Mouse (Mus musculus): ENCODE data around the gene Atp1a4. TPM values are rescaled to one million over a fixed set of nuclear protein-coding genes. Genes with fewer than 3 reads are reported as not detected.

Atp1a4 gene
- polyA plus RNA-seq, 1 experiment from 2014 or later = not detected

DNA sequence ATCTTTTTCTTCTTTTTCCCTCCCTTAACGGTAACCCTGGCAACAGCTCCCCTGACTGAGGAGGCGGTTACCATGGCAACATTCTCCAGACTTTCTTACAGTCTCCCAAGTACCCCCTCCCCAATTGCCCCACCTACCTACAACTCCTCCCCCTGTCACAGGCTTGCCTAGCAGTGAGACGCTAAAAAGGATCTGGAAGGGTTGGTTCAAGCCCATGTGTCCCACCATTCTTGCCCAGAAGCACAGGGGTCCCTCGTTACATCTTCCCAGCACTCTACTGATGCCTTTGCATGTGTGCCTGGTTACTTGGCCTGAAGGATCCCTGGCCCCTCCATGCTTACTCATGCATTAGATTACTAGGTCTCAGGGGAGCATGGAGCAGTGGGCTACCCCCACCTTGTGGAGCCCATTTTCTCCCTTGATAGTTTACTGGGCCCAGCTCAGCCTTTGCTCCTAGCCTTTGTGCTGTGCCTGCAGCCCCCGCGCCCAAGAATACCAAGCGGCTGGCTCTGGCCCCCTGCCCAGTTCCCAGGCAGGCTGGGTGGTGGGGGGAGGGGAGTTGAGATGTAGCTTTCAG lies 57.3 kb downstream of the Atp1a4 start:
- Histone ChIP-seq H3K27me3 (ENCODE audit: control insufficient read depth, insufficient read depth, low read length) (no peaks in the 10 kb centered on the region), H3K9ac (ENCODE audit: low read length) (no peak overlapping the region), H3K4me3 (ENCODE audit: low read depth, low read length) (no peak overlapping the region), H3K27ac (replicated peaks; ENCODE audit: low read depth, low read length) (no peak overlapping the region), H3K36me3 (ENCODE audit: control insufficient read depth, insufficient read depth, low read length) (peaks cover 17% of the 10 kb centered on the region), H3K4me1 (ENCODE audit: control insufficient read depth, insufficient read depth, low read length) (peaks cover 44% of the 10 kb centered on the region), H3K9me3 (ENCODE audit: control insufficient read depth, low read length) (no peaks in the 10 kb centered on the region), H3K4me2 (ENCODE audit: low read depth, severe bottlenecking) (no peak overlapping the region)
- DNase-seq (ENCODE audit: low spot score) = no peak
- ATAC-seq (ENCODE audit: insufficient number of reproducible peaks, low FRiP score, low TSS enrichment, low read depth) = no peak
- 55% methylated on average over 7 of the region's 7 CpGs for WGBS

DNA sequence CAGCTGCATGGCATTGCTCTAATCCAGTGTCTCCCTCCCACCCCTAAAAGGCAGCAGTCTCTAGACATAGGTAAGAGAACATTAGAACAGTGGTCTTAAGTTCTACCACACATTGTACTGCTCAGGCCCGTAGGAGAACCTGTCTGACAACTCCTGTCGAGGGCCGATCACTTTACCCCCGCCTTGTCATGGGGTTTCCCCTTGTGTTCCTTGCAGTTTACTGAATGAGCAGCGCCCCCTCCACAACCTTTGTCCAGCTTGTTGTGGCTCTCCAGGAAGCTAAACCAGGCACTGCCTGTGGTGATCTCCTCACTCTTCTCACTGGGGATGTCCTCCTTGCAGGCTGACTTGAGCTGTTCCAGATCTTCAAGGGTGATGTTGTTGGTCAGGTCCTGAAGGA lies 58.1 kb downstream of the Atp1a4 start:
- Histone ChIP-seq H3K9me3 (ENCODE audit: control insufficient read depth, low read length) (no peaks in the 10 kb centered on the region), H3K27ac (replicated peaks; ENCODE audit: low read depth, low read length) (no peak overlapping the region), H3K4me2 (ENCODE audit: low read depth, severe bottlenecking) (no peak overlapping the region; the same call in 1 of the 2 replicates), H3K27me3 (ENCODE audit: control insufficient read depth, insufficient read depth, low read length) (no peaks in the 10 kb centered on the region), H3K4me1 (ENCODE audit: control insufficient read depth, insufficient read depth, low read length) (peaks cover 37% of the 10 kb centered on the region), H3K4me3 (ENCODE audit: low read depth, low read length) (no peak overlapping the region), H3K9ac (ENCODE audit: low read length) (no peak overlapping the region), H3K36me3 (ENCODE audit: control insufficient read depth, insufficient read depth, low read length) (peaks cover 18% of the 10 kb centered on the region)
- ATAC-seq (ENCODE audit: insufficient number of reproducible peaks, low FRiP score, low TSS enrichment, low read depth) (no peak), DNase-seq (ENCODE audit: low spot score) (no peak)
- WGBS = 80% methylated on average over 5 of the region's 5 CpGs

GRCm38 (mm10) chr1:172198996-172199395 lies 59.2 kb downstream of the Atp1a4 start:
- Histone ChIP-seq H3K27ac (replicated peaks; ENCODE audit: low read depth, low read length) (no peak overlapping the region), H3K36me3 (ENCODE audit: control insufficient read depth, insufficient read depth, low read length) (peaks cover 24% of the 10 kb centered on the region), H3K9me3 (ENCODE audit: control insufficient read depth, low read length) (no peaks in the 10 kb centered on the region), H3K9ac (ENCODE audit: low read length) (no peak overlapping the region), H3K4me2 (ENCODE audit: low read depth, severe bottlenecking) (no peak overlapping the region), H3K4me3 (ENCODE audit: low read depth, low read length) (no peak overlapping the region), H3K4me1 (ENCODE audit: control insufficient read depth, insufficient read depth, low read length) (peaks cover 29% of the 10 kb centered on the region), H3K27me3 (ENCODE audit: control insufficient read depth, insufficient read depth, low read length) (no peaks in the 10 kb centered on the region)
- WGBS = 92% methylated on average over 4 of the region's 4 CpGs
- DNase-seq (ENCODE audit: low spot score) (no peak), ATAC-seq (ENCODE audit: insufficient number of reproducible peaks, low FRiP score, low TSS enrichment, low read depth) (no peak)

GRCm38 (mm10) chr1:172198316-172198715 lies 59.9 kb downstream of the Atp1a4 start:
- Histone ChIP-seq H3K27me3 (ENCODE audit: control insufficient read depth, insufficient read depth, low read length) (no peaks in the 10 kb centered on the region), H3K4me2 (ENCODE audit: low read depth, severe bottlenecking) (no peak overlapping the region), H3K9ac (ENCODE audit: low read length) (no peak overlapping the region), H3K27ac (replicated peaks; ENCODE audit: low read depth, low read length) (no peak overlapping the region), H3K4me3 (ENCODE audit: low read depth, low read length) (no peak overlapping the region), H3K4me1 (ENCODE audit: control insufficient read depth, insufficient read depth, low read length) (peaks cover 22% of the 10 kb centered on the region), H3K9me3 (ENCODE audit: control insufficient read depth, low read length) (no peaks in the 10 kb centered on the region), H3K36me3 (ENCODE audit: control insufficient read depth, insufficient read depth, low read length) (peaks cover 29% of the 10 kb centered on the region)
- WGBS = 97% methylated on average over 8 of the region's 8 CpGs
- no peak for ATAC-seq (ENCODE audit: insufficient number of reproducible peaks, low FRiP score, low TSS enrichment, low read depth)
- DNase-seq (ENCODE audit: low spot score) = no peak

DNA sequence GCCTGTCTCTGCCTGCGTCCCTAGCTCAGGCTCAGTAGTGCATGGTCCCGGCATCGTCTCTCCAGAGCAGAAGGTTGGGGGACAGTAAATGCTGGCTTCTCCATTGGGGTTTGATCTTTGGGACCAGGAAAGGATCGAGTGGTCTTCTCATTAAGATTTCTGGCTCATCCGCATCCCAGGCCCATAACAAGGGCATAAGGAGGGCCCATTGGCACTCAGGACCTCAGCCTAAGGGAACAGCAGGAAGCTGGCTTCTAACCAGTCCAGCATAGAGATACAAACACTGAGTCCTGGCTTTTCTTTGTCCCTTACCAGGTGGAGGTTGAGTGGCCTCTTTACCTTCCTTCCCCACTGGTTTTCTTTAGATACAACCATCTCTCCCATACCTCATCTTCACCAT lies 60.4 kb downstream of the Atp1a4 start:
- peaks cover 29% of the 10 kb centered on the region for H3K36me3 ChIP-seq (ENCODE audit: control insufficient read depth, insufficient read depth, low read length)
- 88% methylated on average over 5 of the region's 5 CpGs for WGBS
- DNase-seq (ENCODE audit: low spot score) (no peak), ATAC-seq (ENCODE audit: insufficient number of reproducible peaks, low FRiP score, low TSS enrichment, low read depth) (no peak)
- H3K9me3 ChIP-seq (ENCODE audit: control insufficient read depth, low read length) = no peaks in the 10 kb centered on the region
- H3K4me3 ChIP-seq (ENCODE audit: low read depth, low read length) = no peak overlapping the region
- H3K4me2 ChIP-seq (ENCODE audit: low read depth, severe bottlenecking) = no peak overlapping the region
- H3K9ac ChIP-seq (ENCODE audit: low read length) = no peak overlapping the region
- peaks cover 17% of the 10 kb centered on the region for H3K4me1 ChIP-seq (ENCODE audit: control insufficient read depth, insufficient read depth, low read length)
- no peak overlapping the region for H3K27ac ChIP-seq (replicated peaks; ENCODE audit: low read depth, low read length)
- H3K27me3 ChIP-seq (ENCODE audit: control insufficient read depth, insufficient read depth, low read length) = no peaks in the 10 kb centered on the region

- Histone ChIP-seq H3K4me2 (ENCODE audit: low read depth, severe bottlenecking) (no peak overlapping the region), H3K4me3 (ENCODE audit: low read depth, low read length) (no peak overlapping the region), H3K4me1 (ENCODE audit: control insufficient read depth, insufficient read depth, low read length) (peaks cover 10% of the 10 kb centered on the region; the same call in 1 of the 2 replicates), H3K27ac (replicated peaks; ENCODE audit: low read depth, low read length) (no peak overlapping the region), H3K9me3 (ENCODE audit: control insufficient read depth, low read length) (no peaks in the 10 kb centered on the region), H3K27me3 (ENCODE audit: control insufficient read depth, insufficient read depth, low read length) (no peaks in the 10 kb centered on the region), H3K9ac (ENCODE audit: low read length) (no peak overlapping the region), H3K36me3 (ENCODE audit: control insufficient read depth, insufficient read depth, low read length) (peaks cover 31% of the 10 kb centered on the region)
- WGBS = 96% methylated on average over 3 of the region's 3 CpGs
- DNase-seq (ENCODE audit: low spot score) (no peak), ATAC-seq (ENCODE audit: insufficient number of reproducible peaks, low FRiP score, low TSS enrichment, low read depth) (no peak)
Observed at GRCm38 (mm10) chr1:172197146-172197545, 61.1 kb downstream of the Atp1a4 start.

DNA sequence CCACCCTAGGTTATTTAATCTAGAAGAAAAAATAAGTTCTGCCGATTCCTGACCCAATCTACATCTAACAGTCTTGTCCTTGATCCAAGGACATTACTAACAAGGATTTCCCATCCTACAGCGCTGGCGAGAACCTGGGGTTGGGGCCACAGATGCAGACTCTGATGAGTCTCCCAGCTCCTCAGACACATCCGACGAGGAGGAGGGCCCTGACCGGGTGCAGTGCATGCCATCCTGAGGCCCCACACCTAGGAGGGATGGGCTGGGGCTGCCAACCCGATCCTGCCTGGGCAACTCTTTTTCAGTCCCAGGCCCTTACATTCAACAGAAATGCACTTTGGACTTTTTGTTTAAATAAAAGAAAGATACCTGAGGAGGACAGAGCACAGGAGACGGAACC lies 63.8 kb downstream of the Atp1a4 start:
- H3K4me2 ChIP-seq (ENCODE audit: low read depth, severe bottlenecking) = no peak overlapping the region
- DNase-seq (ENCODE audit: low spot score) = no peak
- H3K27ac ChIP-seq (replicated peaks; ENCODE audit: low read depth, low read length) = no peak overlapping the region
- H3K9ac ChIP-seq (ENCODE audit: low read length) = no peak overlapping the region
- no peaks in the 10 kb centered on the region for H3K4me1 ChIP-seq (ENCODE audit: control insufficient read depth, insufficient read depth, low read length)
- 84% methylated on average over 8 of the region's 8 CpGs for WGBS
- ATAC-seq (ENCODE audit: insufficient number of reproducible peaks, low FRiP score, low TSS enrichment, low read depth) = no peak
- no peaks in the 10 kb centered on the region for H3K9me3 ChIP-seq (ENCODE audit: control insufficient read depth, low read length)
- no peak overlapping the region for H3K4me3 ChIP-seq (ENCODE audit: low read depth, low read length)
- peaks cover 24% of the 10 kb centered on the region for H3K36me3 ChIP-seq (ENCODE audit: control insufficient read depth, insufficient read depth, low read length)
- H3K27me3 ChIP-seq (ENCODE audit: control insufficient read depth, insufficient read depth, low read length) = no peaks in the 10 kb centered on the region

GRCm38 (mm10) chr1:172192217-172192616 lies 66.0 kb downstream of the Atp1a4 start:
- Histone ChIP-seq H3K27me3 (ENCODE audit: control insufficient read depth, insufficient read depth, low read length) (no peaks in the 10 kb centered on the region), H3K4me1 (ENCODE audit: control insufficient read depth, insufficient read depth, low read length) (no peaks in the 10 kb centered on the region), H3K4me3 (ENCODE audit: low read depth, low read length) (no peak overlapping the region), H3K4me2 (ENCODE audit: low read depth, severe bottlenecking) (no peak overlapping the region), H3K9me3 (ENCODE audit: control insufficient read depth, low read length) (no peaks in the 10 kb centered on the region), H3K27ac (replicated peaks; ENCODE audit: low read depth, low read length) (no peak overlapping the region), H3K9ac (ENCODE audit: low read length) (no peak overlapping the region), H3K36me3 (ENCODE audit: control insufficient read depth, insufficient read depth, low read length) (peaks cover 34% of the 10 kb centered on the region)
- no peak for DNase-seq (ENCODE audit: low spot score)
- ATAC-seq (ENCODE audit: insufficient number of reproducible peaks, low FRiP score, low TSS enrichment, low read depth) = no peak
- WGBS = 91% methylated on average over 3 of the region's 3 CpGs

DNA sequence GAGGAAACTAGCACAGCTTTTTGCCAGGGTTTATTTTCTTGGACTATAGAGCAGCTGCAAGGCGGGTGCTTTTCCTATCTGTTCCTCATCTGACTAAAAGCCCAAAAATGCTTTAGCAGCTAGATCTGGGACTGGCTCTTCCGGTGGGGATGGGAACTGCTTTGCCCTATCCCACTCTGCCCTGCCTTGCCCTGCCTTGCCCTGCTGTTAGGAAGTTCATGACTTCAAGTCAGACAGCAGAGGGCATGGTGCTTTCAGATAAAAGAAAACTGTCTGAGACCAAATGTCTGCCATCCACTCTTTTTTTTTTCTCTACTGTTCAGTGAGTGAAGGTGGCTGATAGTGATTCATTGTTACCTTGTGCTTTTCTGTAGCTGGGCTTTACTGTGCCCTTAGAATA lies 66.6 kb downstream of the Atp1a4 start:
- Histone ChIP-seq H3K4me2 (ENCODE audit: low read depth, severe bottlenecking) (no peak overlapping the region), H3K9me3 (ENCODE audit: control insufficient read depth, low read length) (no peaks in the 10 kb centered on the region), H3K27ac (replicated peaks; ENCODE audit: low read depth, low read length) (no peak overlapping the region), H3K9ac (ENCODE audit: low read length) (no peak overlapping the region), H3K4me3 (ENCODE audit: low read depth, low read length) (no peak overlapping the region), H3K36me3 (ENCODE audit: control insufficient read depth, insufficient read depth, low read length) (peaks cover 37% of the 10 kb centered on the region), H3K4me1 (ENCODE audit: control insufficient read depth, insufficient read depth, low read length) (no peaks in the 10 kb centered on the region), H3K27me3 (ENCODE audit: control insufficient read depth, insufficient read depth, low read length) (no peaks in the 10 kb centered on the region)
- 94% methylated on average over 2 of the region's 2 CpGs for WGBS
- DNase-seq (ENCODE audit: low spot score) (no peak), ATAC-seq (ENCODE audit: insufficient number of reproducible peaks, low FRiP score, low TSS enrichment, low read depth) (no peak)
